Mouse (Mus musculus): ENCODE measurements at regions not wholly inside any gene's neighbourhood (a gene's known extent, or its start where the extent isn't known, plus 50 kb on each side); places are given as distances from the start of the nearest gene placed in this dataset.

GRCm38 (mm10) chr8:116255398-116255797, 249.4 kb upstream of the Dynlrb2 start:
- H3K9me3 ChIP-seq (replicated peaks): no peaks in the 10 kb centered on the region
- 63% methylated on average over 5 of the region's 5 CpGs for WGBS (ENCODE audit: insufficient replicate concordance)
- H3K4me3 ChIP-seq (replicated peaks): no peak overlapping the region
- no peak for ATAC-seq (ENCODE audit: insufficient read depth)
- no peaks in the 10 kb centered on the region for H3K36me3 ChIP-seq (replicated peaks)
- no peak overlapping the region for H3K9ac ChIP-seq
- no peaks in the 10 kb centered on the region for H3K4me1 ChIP-seq (replicated peaks)
- no peaks in the 10 kb centered on the region for H3K27me3 ChIP-seq
- H3K4me2 ChIP-seq: no peak overlapping the region
- H3K27ac ChIP-seq (replicated peaks): no peak overlapping the region

- Histone ChIP-seq H3K4me3 (replicated peaks) (no peak overlapping the region), H3K36me3 (replicated peaks) (no peaks in the 10 kb centered on the region), H3K9me3 (replicated peaks) (no peaks in the 10 kb centered on the region), H3K4me1 (replicated peaks) (no peaks in the 10 kb centered on the region), H3K27me3 (no peaks in the 10 kb centered on the region), H3K4me2 (no peak overlapping the region), H3K9ac (no peak overlapping the region), H3K27ac (replicated peaks) (no peak overlapping the region)
- WGBS (ENCODE audit: insufficient replicate concordance): 40% methylated on average over 7 of the region's 7 CpGs
- no peak for ATAC-seq (ENCODE audit: insufficient read depth)
These were observed 252.1 kb upstream of the Dynlrb2 start for GRCm38 (mm10) chr8:116252455-116253216.

- H3K27ac ChIP-seq (replicated peaks): no peak overlapping the region
- H3K27me3 ChIP-seq: no peaks in the 10 kb centered on the region
- H3K9me3 ChIP-seq (replicated peaks): no peaks in the 10 kb centered on the region
- 71% methylated on average over 1 of the region's 1 CpGs for WGBS (ENCODE audit: insufficient replicate concordance)
- no peak overlapping the region for H3K4me2 ChIP-seq
- H3K36me3 ChIP-seq (replicated peaks): no peaks in the 10 kb centered on the region
- ATAC-seq (ENCODE audit: insufficient read depth): no peak
- H3K9ac ChIP-seq: no peak overlapping the region
- H3K4me3 ChIP-seq (replicated peaks): no peak overlapping the region
- H3K4me1 ChIP-seq (replicated peaks): no peaks in the 10 kb centered on the region
These were observed 256.4 kb upstream of the Dynlrb2 start for GRCm38 (mm10) chr8:116248398-116248797.

GRCm38 (mm10) chr8:116243493-116243892, 261.3 kb upstream of the Dynlrb2 start:
- WGBS (ENCODE audit: insufficient replicate concordance): 56% methylated on average over 8 of the region's 8 CpGs
- Histone ChIP-seq H3K27ac (replicated peaks) (no peak overlapping the region), H3K4me1 (replicated peaks) (no peaks in the 10 kb centered on the region)

GRCm38 (mm10) chr8:116242972-116243371, 261.8 kb upstream of the Dynlrb2 start:
- H3K27me3 ChIP-seq: no peaks in the 10 kb centered on the region
- H3K9me3 ChIP-seq (replicated peaks): no peaks in the 10 kb centered on the region
- 43% methylated on average over 5 of the region's 5 CpGs for WGBS (ENCODE audit: insufficient replicate concordance)
- no peak overlapping the region for H3K27ac ChIP-seq (replicated peaks)
- H3K4me1 ChIP-seq (replicated peaks): no peaks in the 10 kb centered on the region
- no peak overlapping the region for H3K9ac ChIP-seq
- no peak overlapping the region for H3K4me2 ChIP-seq
- ATAC-seq (ENCODE audit: insufficient read depth): no peak
- H3K36me3 ChIP-seq (replicated peaks): no peaks in the 10 kb centered on the region
- H3K4me3 ChIP-seq (replicated peaks): no peak overlapping the region

More at GRCm38 (mm10) chr8:116243493-116243892, 261.3 kb upstream of the Dynlrb2 start:
- H3K4me3 ChIP-seq (replicated peaks): no peak overlapping the region
- H3K36me3 ChIP-seq (replicated peaks): no peaks in the 10 kb centered on the region
- H3K4me2 ChIP-seq: no peak overlapping the region
- ATAC-seq (ENCODE audit: insufficient read depth): no peak
- no peaks in the 10 kb centered on the region for H3K27me3 ChIP-seq
- no peaks in the 10 kb centered on the region for H3K9me3 ChIP-seq (replicated peaks)
- no peak overlapping the region for H3K9ac ChIP-seq

GRCm38 (mm10) chr8:116241987-116242242, 262.9 kb upstream of the Dynlrb2 start:
- WGBS (ENCODE audit: insufficient replicate concordance): 66% methylated on average over 5 of the region's 5 CpGs
- no peak for ATAC-seq (ENCODE audit: insufficient read depth)
- H3K36me3 ChIP-seq (replicated peaks): no peaks in the 10 kb centered on the region
- H3K27ac ChIP-seq (replicated peaks): no peak overlapping the region
- H3K9ac ChIP-seq: no peak overlapping the region
- H3K9me3 ChIP-seq (replicated peaks): no peaks in the 10 kb centered on the region
- H3K4me1 ChIP-seq (replicated peaks): no peaks in the 10 kb centered on the region
- H3K27me3 ChIP-seq: no peaks in the 10 kb centered on the region
- no peak overlapping the region for H3K4me3 ChIP-seq (replicated peaks)
- H3K4me2 ChIP-seq: no peak overlapping the region

GRCm38 (mm10) chr8:116241146-116241986, 263.4 kb upstream of the Dynlrb2 start:
- 67% methylated on average over 11 of the region's 11 CpGs for WGBS (ENCODE audit: insufficient replicate concordance)
- ATAC-seq (ENCODE audit: insufficient read depth): no peak
- Histone ChIP-seq H3K27ac (replicated peaks) (no peak overlapping the region), H3K36me3 (replicated peaks) (no peaks in the 10 kb centered on the region), H3K4me2 (no peak overlapping the region), H3K4me3 (replicated peaks) (no peak overlapping the region), H3K27me3 (no peaks in the 10 kb centered on the region), H3K9me3 (replicated peaks) (no peaks in the 10 kb centered on the region), H3K9ac (no peak overlapping the region), H3K4me1 (replicated peaks) (no peaks in the 10 kb centered on the region)

GRCm38 (mm10) chr8:116238670-116239069, 266.1 kb upstream of the Dynlrb2 start:
- WGBS (ENCODE audit: insufficient replicate concordance): 50% methylated on average over 1 of the region's 1 CpGs
- Histone ChIP-seq H3K9me3 (replicated peaks) (no peaks in the 10 kb centered on the region), H3K36me3 (replicated peaks) (no peaks in the 10 kb centered on the region), H3K4me3 (replicated peaks) (no peak overlapping the region), H3K4me1 (replicated peaks) (no peaks in the 10 kb centered on the region), H3K27me3 (no peaks in the 10 kb centered on the region), H3K27ac (replicated peaks) (no peak overlapping the region), H3K9ac (no peak overlapping the region), H3K4me2 (no peak overlapping the region)
- no peak for ATAC-seq (ENCODE audit: insufficient read depth)

GRCm38 (mm10) chr8:116237561-116238100, 267.1 kb upstream of the Dynlrb2 start:
- H3K36me3 ChIP-seq (replicated peaks): no peaks in the 10 kb centered on the region
- H3K4me1 ChIP-seq (replicated peaks): no peaks in the 10 kb centered on the region
- no peak overlapping the region for H3K4me2 ChIP-seq
- no peaks in the 10 kb centered on the region for H3K9me3 ChIP-seq (replicated peaks)
- H3K27me3 ChIP-seq: no peaks in the 10 kb centered on the region
- H3K27ac ChIP-seq (replicated peaks): no peak overlapping the region
- no peak for ATAC-seq (ENCODE audit: insufficient read depth)
- no peak overlapping the region for H3K9ac ChIP-seq
- H3K4me3 ChIP-seq (replicated peaks): no peak overlapping the region
- 54% methylated on average over 3 of the region's 3 CpGs for WGBS (ENCODE audit: insufficient replicate concordance)

GRCm38 (mm10) chr8:116229654-116230136, 275.1 kb upstream of the Dynlrb2 start:
- Histone ChIP-seq H3K9ac (no peak overlapping the region), H3K27me3 (no peaks in the 10 kb centered on the region), H3K27ac (replicated peaks) (no peak overlapping the region), H3K36me3 (replicated peaks) (no peaks in the 10 kb centered on the region), H3K4me2 (no peak overlapping the region), H3K9me3 (replicated peaks) (no peaks in the 10 kb centered on the region), H3K4me3 (replicated peaks) (no peak overlapping the region), H3K4me1 (replicated peaks) (no peaks in the 10 kb centered on the region)
- no peak for ATAC-seq (ENCODE audit: insufficient read depth)
- WGBS (ENCODE audit: insufficient replicate concordance): 46% methylated on average over 5 of the region's 5 CpGs

GRCm38 (mm10) chr8:116227003-116227402, 277.8 kb upstream of the Dynlrb2 start:
- ATAC-seq (ENCODE audit: insufficient read depth): no peak
- Histone ChIP-seq H3K4me3 (replicated peaks) (no peak overlapping the region), H3K4me2 (no peak overlapping the region), H3K4me1 (replicated peaks) (no peaks in the 10 kb centered on the region), H3K27me3 (no peaks in the 10 kb centered on the region), H3K27ac (replicated peaks) (no peak overlapping the region), H3K36me3 (replicated peaks) (no peaks in the 10 kb centered on the region), H3K9me3 (replicated peaks) (no peaks in the 10 kb centered on the region), H3K9ac (no peak overlapping the region)
- WGBS (ENCODE audit: insufficient replicate concordance): 75% methylated on average over 11 of the region's 11 CpGs

Measured in liver, embryonic 15.5 days (tissue).